Mouse (Mus musculus): ENCODE data around the gene Dstn. TPM values are rescaled to one million over a fixed set of nuclear protein-coding genes. Genes with fewer than 3 reads are reported as not detected.

The Dstn gene
- total RNA-seq, 2 experiments from 2014 or later = 275 to 292 TPM

GRCm38 (mm10) chr2:143951546-143952315 lies 36.6 kb downstream of the Dstn start:
- intact Hi-C loops (cut with DNase I) = no loop called here
- DNase-seq = no peak

- no peak for DNase-seq
- intact Hi-C loops (cut with DNase I) = no loop called here
These were observed 38.8 kb downstream of the Dstn start for GRCm38 (mm10) chr2:143953944-143954343.

- DNase-seq = no peak
- intact Hi-C loops (cut with DNase I) = no loop called here
These were observed 39.9 kb downstream of the Dstn start for GRCm38 (mm10) chr2:143955004-143955403.

DNA sequence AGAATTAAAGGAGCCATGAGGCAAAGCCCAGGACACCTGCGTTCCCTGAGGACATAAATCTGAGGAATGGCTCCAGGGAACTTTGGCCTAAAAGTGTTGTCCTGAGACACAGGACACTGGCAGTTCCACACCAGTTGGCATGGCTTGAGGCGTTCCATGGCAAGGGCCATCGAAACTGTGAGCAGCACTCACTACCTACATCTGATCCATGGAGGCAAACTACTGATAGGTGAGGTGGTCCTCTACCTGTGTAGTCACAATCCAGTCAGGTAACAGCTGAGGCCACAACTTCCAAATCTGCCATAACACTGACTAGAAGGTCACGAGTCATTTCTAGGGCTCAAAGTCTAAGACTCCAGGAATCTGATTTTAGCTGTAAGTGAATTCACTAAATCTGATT lies 40.6 kb downstream of the Dstn start:
- no peak for DNase-seq
- intact Hi-C loops (cut with DNase I) = no loop called here

- no peak for DNase-seq
- intact Hi-C loops (cut with DNase I) = no loop called here
These were observed 47.1 kb downstream of the Dstn start for GRCm38 (mm10) chr2:143962192-143962591.

GRCm38 (mm10) chr2:143963318-143963717 lies 48.2 kb downstream of the Dstn start:
- intact Hi-C loops (cut with DNase I) = no loop called here
- no peak for DNase-seq

- intact Hi-C loops (cut with DNase I) = no loop called here
- no peak for DNase-seq
These were observed 54.1 kb downstream of the Dstn start for GRCm38 (mm10) chr2:143969260-143969659.

DNA sequence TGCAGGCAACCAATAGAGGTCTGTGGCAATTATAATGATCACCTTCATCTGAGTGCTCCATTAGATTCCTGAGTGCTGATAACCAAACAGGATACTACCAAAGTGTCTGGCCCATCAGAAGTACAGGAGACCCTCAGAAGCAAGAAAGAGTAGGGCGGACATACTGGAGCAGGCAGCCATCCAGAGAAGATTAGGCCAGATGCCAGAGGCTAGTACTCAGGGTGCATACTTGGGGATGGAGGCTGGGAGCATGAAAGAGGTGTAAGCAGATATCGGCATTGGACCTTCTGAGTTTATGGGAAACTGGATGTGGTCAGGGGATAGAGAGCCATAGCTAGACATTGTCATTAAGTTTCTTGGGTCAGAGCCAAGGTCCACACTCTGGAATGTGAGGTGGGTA lies 55.7 kb downstream of the Dstn start:
- intact Hi-C loops (cut with DNase I) = loop anchor here (10.0 kb wide), 1 partner anchor 106 kb away; the partner anchor contains the start of gene Bfsp1
- DNase-seq = peak; percentile 24

- no peak for DNase-seq
- intact Hi-C loops (cut with DNase I) = loop anchor here (10.0 kb wide), 1 partner anchor 107 kb away; the partner anchor contains the start of gene Bfsp1
These were observed 56.8 kb downstream of the Dstn start for GRCm38 (mm10) chr2:143971887-143972286.

DNA sequence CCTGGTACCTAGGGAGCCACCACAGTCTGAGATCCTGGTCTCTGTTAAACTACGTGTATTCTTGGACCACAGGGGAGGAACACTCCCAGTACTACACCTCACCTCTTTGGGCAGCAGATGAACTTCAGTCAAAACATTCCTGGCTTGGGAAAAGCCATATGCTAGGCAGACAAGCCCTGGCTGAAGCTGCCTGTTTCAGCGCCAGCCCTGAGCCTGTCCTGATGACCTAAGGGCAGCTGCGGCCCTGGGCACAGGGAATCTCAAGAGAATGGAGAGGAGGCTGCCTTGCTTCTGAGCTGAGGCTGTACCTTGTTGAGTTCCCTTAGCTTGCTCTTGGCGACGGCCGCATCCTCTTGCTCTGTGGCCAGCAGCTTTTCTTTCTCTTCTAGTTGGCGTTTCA lies 58.0 kb downstream of the Dstn start:
- peak; percentile 33 for DNase-seq
- intact Hi-C loops (cut with DNase I) = loop anchor here (10.0 kb wide), 1 partner anchor 108 kb away; the partner anchor contains the start of gene Bfsp1

DNA sequence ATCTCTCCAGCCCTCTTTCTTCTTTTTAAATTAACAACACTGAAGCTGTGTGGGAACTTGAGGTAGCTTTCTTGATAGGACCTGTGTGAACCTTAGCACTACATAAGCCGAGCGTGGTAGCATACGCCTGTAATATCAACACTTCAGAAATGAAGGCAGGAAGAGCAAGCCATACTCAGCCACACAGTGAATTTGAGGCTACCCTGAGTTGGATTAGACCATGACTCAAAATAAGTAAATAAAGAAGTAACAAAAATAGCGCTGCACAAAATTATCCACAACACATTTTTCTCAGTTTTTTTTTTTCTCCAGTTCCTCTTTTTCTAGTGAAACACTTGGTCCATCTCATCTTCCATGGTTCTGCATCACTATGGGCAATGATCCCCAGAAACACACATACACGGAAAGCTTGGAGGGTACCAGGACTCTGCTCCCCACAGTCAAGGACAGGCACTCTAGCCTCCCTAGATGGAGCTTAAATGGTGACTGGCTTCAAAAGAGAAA lies 60.1 kb downstream of the Dstn start:
- no peak for DNase-seq
- intact Hi-C loops (cut with DNase I) = loop anchor here (10.0 kb wide), 1 partner anchor 110 kb away; the partner anchor contains the start of gene Bfsp1

GRCm38 (mm10) chr2:143978444-143979147 lies 63.5 kb downstream of the Dstn start:
- intact Hi-C loops (cut with DNase I) = loop anchor here (10.0 kb wide), 1 partner anchor 114 kb away; the partner anchor contains the start of gene Bfsp1
- DNase-seq = no peak

DNA sequence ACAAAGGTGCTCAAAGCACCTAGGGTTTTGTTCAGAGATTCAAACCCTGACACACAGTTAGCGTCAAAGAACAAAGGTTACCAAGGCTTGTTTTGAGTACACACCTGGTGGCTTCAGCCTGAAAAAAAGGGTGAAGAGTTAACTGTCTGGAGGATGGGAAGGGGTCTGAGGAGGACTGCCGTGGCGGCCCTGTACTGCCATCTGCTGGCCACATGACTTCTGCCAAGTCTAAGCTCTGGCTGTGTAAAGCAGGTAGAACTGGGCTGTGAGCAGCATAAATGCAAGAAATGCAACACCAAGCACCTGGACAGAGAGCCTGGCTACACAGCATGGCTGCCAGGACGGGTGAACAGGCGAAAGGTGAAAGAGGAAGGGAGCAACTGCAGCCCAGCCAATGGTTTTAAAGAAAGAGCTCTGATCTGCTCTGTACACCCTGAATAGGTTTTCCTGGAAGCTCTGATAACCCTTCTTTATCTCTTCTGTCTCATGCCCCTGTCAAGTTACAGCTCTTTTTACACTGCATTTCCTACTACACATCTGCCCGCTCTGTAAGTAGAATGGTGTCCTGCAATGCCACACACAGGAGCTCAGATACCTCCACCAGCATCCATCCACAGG lies 65.8 kb downstream of the Dstn start:
- intact Hi-C loops (cut with DNase I) = loop anchor here (10.0 kb wide), 1 partner anchor 846 kb away; no protein-coding TSS in a partner anchor
- DNase-seq = peak; percentile 85

DNA sequence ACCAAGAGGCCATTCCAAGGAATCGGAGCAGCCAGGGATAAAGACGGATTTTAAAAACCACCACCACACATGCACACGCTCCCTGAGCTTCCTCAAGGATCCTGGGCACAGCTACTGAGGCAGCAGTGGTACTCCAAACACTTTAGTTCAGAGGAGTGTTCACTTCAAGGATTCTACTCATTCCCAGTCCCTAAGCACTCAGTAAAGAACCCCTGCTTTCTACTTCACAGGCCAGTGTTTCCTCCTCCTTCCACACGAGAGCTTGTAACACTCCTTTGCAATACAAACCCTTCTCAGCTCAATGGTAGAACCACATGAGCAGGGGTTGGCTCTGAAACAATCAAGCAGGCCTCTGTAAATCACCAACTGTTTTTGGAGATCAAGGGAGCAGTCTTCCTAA lies 67.0 kb downstream of the Dstn start:
- intact Hi-C loops (cut with DNase I) = loop anchor here (10.0 kb wide), 1 partner anchor 847 kb away; no protein-coding TSS in a partner anchor

DNA sequence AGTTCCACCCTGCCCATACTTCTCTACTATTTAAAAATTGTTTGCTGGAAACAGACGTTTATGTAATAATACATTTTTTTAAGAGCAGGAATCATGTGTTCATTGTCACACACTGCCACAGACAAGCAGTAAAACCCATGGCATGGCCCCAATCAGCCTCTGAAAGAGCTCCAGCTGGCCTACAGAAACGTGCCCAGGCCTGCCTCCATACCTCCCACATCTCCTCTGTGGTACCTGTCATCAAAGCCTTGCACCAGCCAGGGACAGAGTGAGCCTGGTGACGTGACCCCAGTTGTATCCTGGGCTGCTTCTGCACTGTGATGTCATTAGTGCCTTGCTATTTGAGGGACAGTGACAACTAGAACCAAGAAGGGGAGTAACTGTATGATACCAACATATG lies 67.8 kb downstream of the Dstn start:
- no peak for DNase-seq
- intact Hi-C loops (cut with DNase I) = loop anchor here (10.0 kb wide), 1 partner anchor 848 kb away; no protein-coding TSS in a partner anchor

More for the DNA sequence above, 67.0 kb downstream of the Dstn start:
- no peak for DNase-seq

DNA sequence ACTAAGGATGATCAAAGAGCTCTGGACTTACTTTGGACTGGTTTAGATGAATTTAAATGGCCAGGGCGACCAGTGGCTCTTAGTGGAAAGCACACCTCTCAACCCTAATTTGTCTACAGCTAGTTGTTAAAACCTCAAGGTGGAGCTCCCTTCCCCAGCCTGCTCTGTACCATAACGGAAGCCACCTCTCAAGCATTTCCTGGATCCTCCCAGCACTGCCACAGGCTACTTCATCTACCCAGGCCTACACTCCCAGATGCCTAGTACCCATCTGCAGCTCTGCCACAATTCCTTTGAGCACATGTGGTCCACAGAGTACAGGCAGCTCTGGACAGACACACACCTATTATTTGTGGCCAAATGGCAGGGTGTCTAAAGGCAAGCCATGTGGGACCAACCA lies 68.4 kb downstream of the Dstn start:
- intact Hi-C loops (cut with DNase I) = loop anchor here (10.0 kb wide), 1 partner anchor 849 kb away; no protein-coding TSS in a partner anchor
- no peak for DNase-seq

GRCm38 (mm10) chr2:143987485-143987884 lies 72.4 kb downstream of the Dstn start:
- intact Hi-C loops (cut with DNase I) = loop anchor here (10.0 kb wide), 1 partner anchor 853 kb away; no protein-coding TSS in a partner anchor
- DNase-seq = no peak

- intact Hi-C loops (cut with DNase I) = loop anchor here (10.0 kb wide), 1 partner anchor 853 kb away; no protein-coding TSS in a partner anchor
- DNase-seq = no peak
These were observed 72.9 kb downstream of the Dstn start for GRCm38 (mm10) chr2:143988016-143988415.

- intact Hi-C loops (cut with DNase I) = no loop called here
- DNase-seq = peak; percentile 29
These were observed 75.9 kb downstream of the Dstn start for GRCm38 (mm10) chr2:143990997-143991396.

DNA sequence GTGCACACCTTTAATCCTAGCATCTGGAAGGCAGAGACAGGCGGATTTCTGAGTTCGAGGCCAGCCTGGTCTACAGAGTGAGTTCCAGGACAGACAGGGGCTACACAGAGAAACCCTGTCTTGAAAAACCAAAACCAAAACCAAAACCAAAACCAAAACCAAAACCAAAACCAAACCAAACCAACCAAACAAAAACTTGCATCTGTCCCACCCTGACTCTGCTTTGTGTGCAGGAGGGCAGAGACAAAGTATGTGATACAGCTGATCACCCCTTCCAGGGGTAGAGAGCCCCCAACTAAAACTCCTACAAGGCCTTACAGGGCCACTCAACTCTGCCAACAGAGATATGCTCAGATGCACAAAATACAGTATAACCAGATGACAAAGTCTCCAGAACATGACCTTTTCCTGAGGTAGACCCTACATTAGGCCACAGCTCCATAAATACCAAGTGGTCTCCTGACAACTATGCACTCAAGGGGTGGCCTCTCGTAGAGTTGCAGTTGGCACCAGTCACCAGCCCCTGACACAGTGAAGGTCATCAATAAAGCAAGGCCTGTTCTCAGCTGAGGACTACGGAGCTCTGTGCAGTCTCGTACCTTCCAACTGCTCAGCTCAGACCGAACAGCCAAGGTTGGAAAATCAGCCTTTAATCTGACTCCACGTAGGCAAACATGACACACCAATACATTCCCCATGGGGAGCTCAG lies 77.0 kb downstream of the Dstn start:
- intact Hi-C loops (cut with DNase I) = no loop called here

More for the DNA sequence above, 77.0 kb downstream of the Dstn start:
- DNase-seq = no peak
